Mouse (Mus musculus): Measurements from ENCODE around the gene Mgat4e. TPM values are rescaled to one million over a fixed set of nuclear protein-coding genes. Genes with fewer than 3 reads are reported as not detected.

Mgat4e gene
- total and polyA plus RNA-seq, 2 experiments from 2014 or later = not detected

GRCm38 (mm10) chr1:134563726-134564125 lies 14.2 kb upstream of the Mgat4e start:
- ATAC-seq (ENCODE audit: low FRiP score) (no peak), DNase-seq (ENCODE audit: low spot score) (no peak)
- Histone ChIP-seq H3K4me3 (ENCODE audit: low read depth, low read length) (no peak overlapping the region), H3K4me1 (ENCODE audit: insufficient read depth, low read length) (peaks cover 8% of the 10 kb centered on the region; the same call in 1 of the 2 replicates), H3K4me2 (ENCODE audit: low read depth, low read length, poor library complexity, severe bottlenecking) (peak overlapping the region; percentile 6; the same call in 1 of the 2 replicates), H3K36me3 (ENCODE audit: insufficient read depth, low read length) (no peaks in the 10 kb centered on the region), H3K9ac (replicated peaks; ENCODE audit: low read length, poor library complexity, severe bottlenecking) (no peak overlapping the region), H3K27me3 (ENCODE audit: insufficient read depth, low read length) (no peaks in the 10 kb centered on the region), H3K9me3 (ENCODE audit: low read length) (no peaks in the 10 kb centered on the region), H3K27ac (ENCODE audit: low read depth, low read length) (no peak overlapping the region)
- 88% methylated on average over 3 of the region's 3 CpGs for WGBS
- TF ChIP-seq CTCF (IDR thresholded peaks at IDR 0.05) = no peak

- TF ChIP-seq CTCF (IDR thresholded peaks at IDR 0.05) = no peak
- Histone ChIP-seq H3K9ac (replicated peaks; ENCODE audit: low read length, poor library complexity, severe bottlenecking) (peak overlapping the region; percentile 33; the same call in 1 of the 2 replicates), H3K4me2 (ENCODE audit: low read depth, low read length, poor library complexity, severe bottlenecking) (peak overlapping the region; percentile 73), H3K9me3 (ENCODE audit: low read length) (no peaks in the 10 kb centered on the region), H3K27me3 (ENCODE audit: insufficient read depth, low read length) (no peaks in the 10 kb centered on the region), H3K27ac (ENCODE audit: low read depth, low read length) (no peak overlapping the region), H3K4me1 (ENCODE audit: insufficient read depth, low read length) (peaks cover 8% of the 10 kb centered on the region; the same call in 1 of the 2 replicates), H3K36me3 (ENCODE audit: insufficient read depth, low read length) (no peaks in the 10 kb centered on the region), H3K4me3 (ENCODE audit: low read depth, low read length) (peak overlapping the region; percentile 100)
- ATAC-seq (ENCODE audit: low FRiP score) = no peak
- DNase-seq (ENCODE audit: low spot score) = no peak
Observed at GRCm38 (mm10) chr1:134562457-134562856, 13.0 kb upstream of the Mgat4e start.

DNA sequence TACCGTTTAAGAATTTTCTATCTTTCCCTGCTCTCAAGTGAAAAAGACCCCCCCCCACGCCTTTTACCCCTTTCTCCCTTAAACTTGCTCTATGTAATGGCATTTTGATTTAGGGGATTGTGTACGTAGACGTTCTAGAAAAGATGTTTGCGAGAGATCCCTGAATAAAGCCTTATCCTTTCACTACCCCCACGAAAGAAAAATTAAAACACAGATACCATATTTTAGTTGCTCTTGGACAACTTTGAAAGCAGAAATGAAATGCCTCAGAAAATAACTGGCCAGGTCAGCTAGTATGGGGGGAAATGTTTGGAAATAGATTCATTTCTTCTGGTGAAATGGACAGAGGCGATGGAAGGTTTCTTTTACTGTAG lies 12.3 kb upstream of the Mgat4e start:
- no peak for ATAC-seq (ENCODE audit: low FRiP score)
- 6% methylated on average over 7 of the region's 7 CpGs for WGBS
- Histone ChIP-seq H3K9me3 (ENCODE audit: low read length) (no peaks in the 10 kb centered on the region), H3K27me3 (ENCODE audit: insufficient read depth, low read length) (no peaks in the 10 kb centered on the region), H3K27ac (ENCODE audit: low read depth, low read length) (peak overlapping the region; percentile 91; the same call in 1 of the 2 replicates), H3K36me3 (ENCODE audit: insufficient read depth, low read length) (no peaks in the 10 kb centered on the region), H3K4me3 (ENCODE audit: low read depth, low read length) (peak overlapping the region; percentile 100), H3K9ac (replicated peaks; ENCODE audit: low read length, poor library complexity, severe bottlenecking) (peak overlapping the region; percentile 97), H3K4me1 (ENCODE audit: insufficient read depth, low read length) (peaks cover 8% of the 10 kb centered on the region; the same call in 1 of the 2 replicates), H3K4me2 (ENCODE audit: low read depth, low read length, poor library complexity, severe bottlenecking) (peak overlapping the region; percentile 73)
- TF ChIP-seq CTCF (IDR thresholded peaks at IDR 0.05) = no peak
- DNase-seq (ENCODE audit: low spot score) = no peak

- no peaks in the 10 kb centered on the region for H3K9me3 ChIP-seq (ENCODE audit: low read length)
- DNase-seq (ENCODE audit: low spot score) (peak; percentile 52), ATAC-seq (ENCODE audit: low FRiP score) (peak; percentile 13)
- H3K9ac ChIP-seq (replicated peaks; ENCODE audit: low read length, poor library complexity, severe bottlenecking) = peak overlapping the region; percentile 97
- no peak for TF ChIP-seq CTCF (IDR thresholded peaks at IDR 0.05)
- H3K27me3 ChIP-seq (ENCODE audit: insufficient read depth, low read length) = no peaks in the 10 kb centered on the region
- no peaks in the 10 kb centered on the region for H3K36me3 ChIP-seq (ENCODE audit: insufficient read depth, low read length)
- WGBS = under 1% methylated on average over 55 of the region's 76 CpGs
- H3K27ac ChIP-seq (ENCODE audit: low read depth, low read length) = peak overlapping the region; percentile 91
- peak overlapping the region; percentile 73 for H3K4me2 ChIP-seq (ENCODE audit: low read depth, low read length, poor library complexity, severe bottlenecking)
- peak overlapping the region; percentile 100 for H3K4me3 ChIP-seq (ENCODE audit: low read depth, low read length)
- H3K4me1 ChIP-seq (ENCODE audit: insufficient read depth, low read length) = peaks cover 8% of the 10 kb centered on the region; the same call in 1 of the 2 replicates
Observed at GRCm38 (mm10) chr1:134560801-134561769, 11.6 kb upstream of the Mgat4e start.

- peak overlapping the region; percentile 73 for H3K4me2 ChIP-seq (ENCODE audit: low read depth, low read length, poor library complexity, severe bottlenecking)
- H3K4me1 ChIP-seq (ENCODE audit: insufficient read depth, low read length) = peaks cover 8% of the 10 kb centered on the region; the same call in 1 of the 2 replicates
- TF ChIP-seq CTCF (IDR thresholded peaks at IDR 0.05) = no peak
- peak overlapping the region; percentile 100 for H3K4me3 ChIP-seq (ENCODE audit: low read depth, low read length)
- DNase-seq (ENCODE audit: low spot score) (no peak), ATAC-seq (ENCODE audit: low FRiP score) (peak; percentile 15)
- H3K27me3 ChIP-seq (ENCODE audit: insufficient read depth, low read length) = no peaks in the 10 kb centered on the region
- H3K27ac ChIP-seq (ENCODE audit: low read depth, low read length) = peak overlapping the region; percentile 91
- under 1% methylated on average over 44 of the region's 50 CpGs for WGBS
- no peaks in the 10 kb centered on the region for H3K9me3 ChIP-seq (ENCODE audit: low read length)
- no peaks in the 10 kb centered on the region for H3K36me3 ChIP-seq (ENCODE audit: insufficient read depth, low read length)
- H3K9ac ChIP-seq (replicated peaks; ENCODE audit: low read length, poor library complexity, severe bottlenecking) = peak overlapping the region; percentile 97
Observed at GRCm38 (mm10) chr1:134560396-134560795, 10.9 kb upstream of the Mgat4e start.

DNA sequence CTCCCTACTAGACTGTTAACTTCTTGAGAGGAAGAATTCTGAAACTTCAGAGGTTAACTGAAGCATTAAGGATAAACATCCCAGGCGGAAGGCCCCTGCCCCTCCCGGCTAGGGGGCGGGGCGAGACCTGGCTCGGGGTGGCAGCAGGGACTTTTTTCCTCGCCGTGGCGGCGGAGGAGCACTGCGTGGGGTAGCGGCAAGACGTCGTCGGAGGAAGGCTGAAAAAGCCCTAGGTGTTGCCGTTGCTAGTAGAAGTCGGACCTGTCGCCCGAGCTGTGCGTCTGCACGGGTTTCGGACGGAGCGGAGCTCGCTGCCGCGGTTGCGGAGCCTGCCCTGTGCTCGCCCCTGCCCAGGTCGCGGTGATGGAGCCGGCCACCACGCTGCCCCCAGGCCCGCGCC lies 10.5 kb upstream of the Mgat4e start, which contains the start of gene Kdm5b:
Gene Kdm5b, plus strand, starts transcription at position 196 of the 400 bp plus-strand sequence.
- WGBS = under 1% methylated on average over 34 of the region's 34 CpGs
- Histone ChIP-seq H3K27ac (ENCODE audit: low read depth, low read length) (peak within 1 kb of the TSS; percentile 91), H3K27me3 (ENCODE audit: insufficient read depth, low read length) (no peaks in the 10 kb centered on the region), H3K9ac (replicated peaks; ENCODE audit: low read length, poor library complexity, severe bottlenecking) (peak within 1 kb of the TSS; percentile 97), H3K4me1 (ENCODE audit: insufficient read depth, low read length) (peaks cover 8% of the 10 kb centered on the region; the same call in 1 of the 2 replicates), H3K9me3 (ENCODE audit: low read length) (no peaks in the 10 kb centered on the region), H3K36me3 (ENCODE audit: insufficient read depth, low read length) (no peaks in the 10 kb centered on the region), H3K4me2 (ENCODE audit: low read depth, low read length, poor library complexity, severe bottlenecking) (peak within 1 kb of the TSS; percentile 73), H3K4me3 (ENCODE audit: low read depth, low read length) (peak within 1 kb of the TSS; percentile 100)
- ATAC-seq (ENCODE audit: low FRiP score) (peak; percentile 6; the same call in 1 of the 2 replicates), DNase-seq (ENCODE audit: low spot score) (peak; percentile 92)
- no peak for TF ChIP-seq CTCF (IDR thresholded peaks at IDR 0.05)

Measured in midbrain, postnatal 0 days (tissue).